Mouse (Mus musculus) ES-E14 (cell line): Measurements from ENCODE around the gene Cfap61. TPM values are rescaled to one million over a fixed set of nuclear protein-coding genes. Genes with fewer than 3 reads are reported as not detected.

Source experiments
- DNase-seq: peaks from one replicate; pipeline ENCODE4 v3.0.0-alpha.2; 2013; ENCODE audit warnings: low read depth, low spot score
- H3K27ac ChIP-seq: 2 replicates; pipeline ENCODE4 v1.5.1; 2012; ENCODE audit warnings: low read depth, mild to moderate bottlenecking, low read length, moderate library complexity, mixed read lengths; ENCODE audit not compliant: poor library complexity, insufficient read depth, severe bottlenecking
- H3K36me3 ChIP-seq: 2 replicates; pipeline ENCODE4 v1.6.1; 2012; ENCODE audit warnings: mild to moderate bottlenecking, low read length, moderate library complexity, mixed read lengths; ENCODE audit not compliant: control insufficient read depth, poor library complexity, insufficient read depth, severe bottlenecking
- H3K4me1 ChIP-seq, 2 experiments: fragments of 150-350 bp in 1 of 2; sonication (generic) in 1 of 2; 2 replicates each; pipeline ENCODE4 v1.6.1; 2012; ENCODE audit warnings: low read length in 2 of 2, mild to moderate bottlenecking in 1 of 2, mixed read lengths in 1 of 2; ENCODE audit not compliant: control insufficient read depth in 2 of 2, insufficient read depth in 2 of 2, poor library complexity in 1 of 2
- H3K4me3 ChIP-seq, 2 experiments: fragments of 150-350 bp in 1 of 2; sonication (generic) in 1 of 2; 2 replicates each; pipeline ENCODE4 v1.5.1; 2012; ENCODE audit warnings: low read length in 2 of 2, low read depth in 1 of 2, mild to moderate bottlenecking in 1 of 2, mixed read lengths in 1 of 2; ENCODE audit not compliant: insufficient read depth in 1 of 2, poor library complexity in 1 of 2, severe bottlenecking in 1 of 2
- H3K9ac ChIP-seq: 2 replicates; pipeline ENCODE4 v1.6.1; 2012; ENCODE audit warnings: low read depth, mild to moderate bottlenecking, low read length, mixed read lengths; ENCODE audit not compliant: poor library complexity, insufficient read depth, severe bottlenecking
- H3K9me3 ChIP-seq: fragments of 150-350 bp; sonication (generic); 2 replicates; pipeline ENCODE4 v1.6.1; 2012; ENCODE audit warnings: low read depth, mild to moderate bottlenecking, low read length; ENCODE audit not compliant: control insufficient read depth, insufficient read depth
- CHD2 ChIP-seq: IDR thresholded peaks from 2 replicates; pipeline ENCODE4 v1.6.1; 2014; ENCODE audit warnings: mild to moderate bottlenecking, low read depth, low read length, inconsistent platforms
- HCFC1 ChIP-seq: IDR thresholded peaks from 2 replicates; pipeline ENCODE4 v1.6.1; 2012; ENCODE audit warnings: low read length, inconsistent platforms, borderline replicate concordance; ENCODE audit not compliant: insufficient read depth
- MAFK ChIP-seq: IDR thresholded peaks from 2 replicates; pipeline ENCODE4 v1.6.1; 2014; ENCODE audit warnings: mild to moderate bottlenecking, low read depth, low read length, inconsistent platforms; ENCODE audit not compliant: insufficient read depth
- ZC3H11A ChIP-seq: IDR thresholded peaks from 2 replicates; pipeline ENCODE4 v1.6.1; 2012; ENCODE audit warnings: low read depth, mild to moderate bottlenecking, inconsistent platforms, low read length, borderline replicate concordance
- ZNF384 ChIP-seq: IDR thresholded peaks from 2 replicates; pipeline ENCODE4 v1.6.1; 2012; ENCODE audit warnings: low read depth, low read length, inconsistent platforms
- in situ Hi-C, 2 experiments: fragments of 600-800 bp; cut with MboI; formaldehyde crosslinking; loops; one replicate each; pipeline ENCODE4 v1.15.1; 2025; ENCODE audit warnings: low sequenced_read_pairs in 2 of 2, inconsistent platforms in 1 of 2; ENCODE audit not compliant: unreplicated experiment in 2 of 2
- total RNA-seq: library from RNA; depleted of rRNA; stranded (reverse); fragments of 300-350 nt; gene quantifications from 2 replicates; pipeline ENCODE4 v1.2.3, GENCODE M21; 2012

The Cfap61 gene
- total RNA-seq, 1 experiment, result 0.45 TPM

DNA sequence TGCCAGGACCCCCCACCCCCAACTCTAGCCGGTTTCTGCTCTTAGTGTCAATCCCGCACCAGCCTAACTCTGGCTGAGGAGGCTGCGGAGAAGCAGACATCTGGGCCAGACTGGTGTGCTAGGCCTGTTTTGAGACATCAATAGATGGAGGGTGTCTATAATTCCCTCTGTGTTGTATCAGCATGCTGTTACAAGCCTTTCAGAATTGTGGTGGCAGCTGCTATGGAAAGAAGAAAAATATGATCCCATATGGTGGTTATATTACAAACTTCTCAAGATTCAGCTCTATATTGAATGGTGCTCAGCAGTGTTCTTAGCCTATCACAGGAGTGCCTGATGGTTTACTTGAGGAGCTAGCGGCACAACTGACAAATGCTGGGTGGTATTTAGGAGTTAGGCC lies 116.8 kb downstream of the Cfap61 start:
- no peak overlapping the region for H3K27ac ChIP-seq
- H3K36me3 ChIP-seq, result no peaks in the 10 kb centered on the region
- H3K4me1 ChIP-seq, result peaks cover 0 to 5% of the 10 kb centered on the region in 2 experiments; a peak in 1 of 4 replicates
- DNase-seq, result no peak
- no peak for TF ChIP-seq MAFK
- no peak for TF ChIP-seq CHD2
- no peak for TF ChIP-seq ZC3H11A
- TF ChIP-seq ZNF384, result no peak
- TF ChIP-seq HCFC1, result no peak
- in situ Hi-C loops, result no loop called here
- no peak overlapping the region for H3K4me3 ChIP-seq
- no peaks in the 10 kb centered on the region for H3K9me3 ChIP-seq
- H3K9ac ChIP-seq, result no peak overlapping the region

GRCm38 (mm10) chr2:146057123-146057522 lies 122.5 kb downstream of the Cfap61 start:
- in situ Hi-C loops, result no loop called here
- no peak for TF ChIP-seq ZC3H11A
- TF ChIP-seq HCFC1, result no peak

GRCm38 (mm10) chr2:146058791-146059190 lies 124.2 kb downstream of the Cfap61 start:
- Histone ChIP-seq H3K4me1 (peaks cover 10 to 15% of the 10 kb centered on the region in 2 experiments), H3K36me3 (no peaks in the 10 kb centered on the region), H3K9me3 (no peaks in the 10 kb centered on the region), H3K4me3 (no peak overlapping the region), H3K27ac (no peak overlapping the region), H3K9ac (no peak overlapping the region)
- no peak for DNase-seq
- in situ Hi-C loops, result no loop called here
- TF ChIP-seq ZNF384 (no peak), HCFC1 (no peak), MAFK (no peak), ZC3H11A (no peak), CHD2 (no peak)

More at GRCm38 (mm10) chr2:146057123-146057522, 122.5 kb downstream of the Cfap61 start:
- Histone ChIP-seq H3K4me3 (no peak overlapping the region), H3K9ac (no peak overlapping the region), H3K4me1 (peaks cover 2 to 5% of the 10 kb centered on the region in 2 experiments; a peak in 2 of 4 replicates), H3K9me3 (no peaks in the 10 kb centered on the region), H3K36me3 (no peaks in the 10 kb centered on the region), H3K27ac (no peak overlapping the region)
- no peak for DNase-seq

DNA sequence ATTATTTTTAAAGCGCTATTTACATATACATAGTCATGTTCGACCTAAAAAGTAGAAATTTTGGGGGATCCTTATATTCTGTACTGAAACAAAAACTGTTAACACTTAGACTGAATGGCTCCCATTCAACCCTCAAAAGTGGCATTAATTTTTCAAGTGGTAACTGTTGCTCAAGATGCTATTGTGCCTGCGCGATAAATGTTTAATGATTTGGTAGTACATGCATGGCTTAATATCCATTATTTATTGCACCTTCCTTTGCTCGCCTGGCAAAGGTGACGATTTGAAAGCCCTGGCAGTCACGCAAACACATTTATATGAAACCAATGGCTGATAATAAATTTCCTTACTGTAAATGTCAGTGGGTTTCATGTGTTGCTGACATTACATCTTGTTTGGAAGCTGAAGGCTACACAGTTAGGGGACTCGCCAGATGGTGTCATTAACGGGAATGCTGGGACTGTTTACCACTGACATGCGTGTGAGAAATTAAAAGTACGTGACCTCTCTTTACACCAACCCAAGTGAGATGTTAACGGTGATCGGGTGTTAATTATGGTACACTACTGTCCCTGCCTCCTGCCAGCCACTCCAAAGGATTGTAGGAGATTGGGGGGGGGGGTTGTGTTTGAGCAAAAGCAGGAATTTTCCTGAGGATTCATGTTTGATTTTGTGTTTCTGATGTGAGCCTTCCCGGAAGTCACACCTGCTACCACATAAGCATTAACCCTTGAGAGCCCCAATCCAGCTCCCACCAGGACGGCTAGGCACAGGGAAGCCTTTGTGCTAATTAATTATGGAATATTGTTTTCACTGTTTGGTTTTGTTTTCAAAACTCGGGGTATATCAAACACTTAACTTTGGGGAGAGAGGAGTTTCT lies 127.1 kb downstream of the Cfap61 start:
- in situ Hi-C loops, result no loop called here
- no peak for DNase-seq
- no peaks in the 10 kb centered on the region for H3K36me3 ChIP-seq
- H3K4me1 ChIP-seq, result peaks cover 10 to 19% of the 10 kb centered on the region in 2 experiments
- peak overlapping the region in 1 of 2 experiments; percentile 22; a peak in 2 of 4 replicates for H3K4me3 ChIP-seq
- peak overlapping the region; percentile 36; the same call in 1 of the 2 replicates for H3K27ac ChIP-seq
- no peak overlapping the region for H3K9ac ChIP-seq
- H3K9me3 ChIP-seq, result no peaks in the 10 kb centered on the region
- no peak for TF ChIP-seq ZNF384
- no peak for TF ChIP-seq MAFK
- TF ChIP-seq CHD2, result no peak
- TF ChIP-seq ZC3H11A, result no peak
- no peak for TF ChIP-seq HCFC1
